Mouse (Mus musculus): ENCODE results near the gene Klf12.

GRCm38 (mm10) chr14:100187372-100187771 lies 97.1 kb downstream of the Klf12 start:
- no peak for TF ChIP-seq POLR2A (IDR thresholded peaks at IDR 0.05; ENCODE audit: extremely low read depth, insufficient read depth, low read length)
- TF ChIP-seq CTCF (IDR thresholded peaks at IDR 0.05; ENCODE audit: low read depth, low read length) = no peak
